Mouse (Mus musculus): Measurements from ENCODE around the gene Cdc7. TPM values are rescaled to one million over a fixed set of nuclear protein-coding genes. Genes with fewer than 3 reads are reported as not detected.

The Cdc7 gene
- polyA plus RNA-seq, 1 experiment from 2014 or later, result 49.7 TPM

DNA sequence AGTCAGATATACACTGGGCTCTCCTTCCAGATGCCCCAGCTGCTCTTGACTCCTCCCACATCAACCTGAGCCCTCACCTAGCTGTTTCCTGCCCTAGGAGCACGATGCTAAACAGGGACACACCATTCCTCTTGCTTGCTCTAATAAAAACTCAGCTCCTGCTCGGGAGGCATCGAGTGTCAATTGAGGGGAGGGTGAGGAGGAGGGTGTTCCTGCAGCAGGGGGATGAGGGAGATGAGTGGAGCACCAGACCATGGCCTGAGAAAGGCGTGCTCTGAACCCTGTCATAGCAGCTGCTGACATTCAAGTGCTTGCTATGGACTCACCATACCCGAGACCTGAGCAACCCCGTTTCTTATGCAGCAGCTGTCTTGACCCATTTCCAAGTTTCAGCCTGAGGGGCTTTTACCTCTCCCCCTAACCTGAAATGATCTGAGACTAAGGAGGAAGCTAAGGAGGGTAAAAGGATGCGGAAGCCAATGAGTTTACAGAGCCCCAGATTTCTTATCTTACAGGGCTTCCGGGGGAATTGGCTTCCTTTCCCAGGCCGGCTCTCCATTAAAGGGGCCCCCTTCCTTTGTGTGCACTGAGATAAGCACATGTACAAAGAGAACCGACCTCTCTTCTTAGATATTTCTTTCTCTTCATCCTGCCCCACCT, 51.4 kb downstream of the Cdc7 start:
- no peak overlapping the region for H3K27ac ChIP-seq (ENCODE audit: low read length)
- no peak overlapping the region for H3K4me2 ChIP-seq (ENCODE audit: low read length)
- H3K27me3 ChIP-seq (ENCODE audit: control insufficient read depth, insufficient read depth, low read depth, low read length), result no peaks in the 10 kb centered on the region
- no peak overlapping the region for H3K9ac ChIP-seq (ENCODE audit: low read depth, low read length)
- H3K4me3 ChIP-seq (ENCODE audit: low read depth, low read length), result no peak overlapping the region
- no peaks in the 10 kb centered on the region for H3K4me1 ChIP-seq (ENCODE audit: control insufficient read depth, insufficient read depth, low read length)
- no peaks in the 10 kb centered on the region for H3K36me3 ChIP-seq (ENCODE audit: control insufficient read depth, insufficient read depth, low read length)
- ATAC-seq, result no peak
- H3K9me3 ChIP-seq (replicated peaks; ENCODE audit: control insufficient read depth, low read length, poor library complexity, severe bottlenecking), result no peaks in the 10 kb centered on the region
- 29% methylated on average over 10 of the region's 10 CpGs for WGBS

DNA sequence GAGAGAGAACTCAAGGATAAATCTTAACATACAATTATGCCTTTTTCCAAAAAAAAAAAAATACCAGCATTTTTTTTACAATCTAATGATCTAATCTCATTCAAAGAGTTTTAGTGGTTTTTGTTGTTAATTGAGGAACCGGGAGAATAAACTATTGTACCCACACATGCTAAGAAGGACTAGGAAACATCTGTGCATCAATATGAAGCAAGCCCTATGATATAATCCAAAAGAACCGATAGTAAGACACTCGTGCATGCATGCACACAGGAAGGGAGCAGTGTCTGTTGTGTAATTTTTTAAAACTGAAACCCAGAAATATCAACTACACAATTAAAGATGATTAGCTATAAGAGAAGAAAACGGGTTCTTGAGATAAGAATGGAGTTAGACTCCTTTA, 52.4 kb downstream of the Cdc7 start:
- Histone ChIP-seq H3K4me3 (ENCODE audit: low read depth, low read length) (no peak overlapping the region), H3K9ac (ENCODE audit: low read depth, low read length) (no peak overlapping the region), H3K9me3 (replicated peaks; ENCODE audit: control insufficient read depth, low read length, poor library complexity, severe bottlenecking) (no peaks in the 10 kb centered on the region), H3K4me1 (ENCODE audit: control insufficient read depth, insufficient read depth, low read length) (no peaks in the 10 kb centered on the region), H3K27me3 (ENCODE audit: control insufficient read depth, insufficient read depth, low read depth, low read length) (no peaks in the 10 kb centered on the region), H3K27ac (ENCODE audit: low read length) (no peak overlapping the region), H3K36me3 (ENCODE audit: control insufficient read depth, insufficient read depth, low read length) (no peaks in the 10 kb centered on the region), H3K4me2 (ENCODE audit: low read length) (no peak overlapping the region)
- ATAC-seq, result no peak
- 83% methylated on average over 4 of the region's 4 CpGs for WGBS

DNA sequence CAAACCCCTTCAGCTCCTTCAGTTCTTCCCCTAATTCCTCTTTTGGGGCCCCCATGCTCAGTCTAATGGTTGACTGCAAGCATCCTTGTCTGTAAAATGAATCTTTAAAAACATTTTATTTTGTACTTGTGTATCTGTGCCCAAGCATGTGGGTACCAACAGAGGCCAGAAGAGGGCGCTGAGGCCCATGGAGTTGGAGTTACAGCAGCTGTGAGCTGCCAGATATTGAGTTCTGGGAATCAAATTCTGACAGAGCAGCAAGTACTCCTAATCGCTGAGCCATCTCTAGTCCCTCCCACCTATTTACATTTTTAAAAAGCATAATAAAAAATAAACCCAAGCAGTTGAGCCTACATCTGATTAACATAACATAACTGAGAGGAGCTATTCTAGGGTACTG, 53.4 kb downstream of the Cdc7 start:
- Histone ChIP-seq H3K4me2 (ENCODE audit: low read length) (no peak overlapping the region), H3K36me3 (ENCODE audit: control insufficient read depth, insufficient read depth, low read length) (no peaks in the 10 kb centered on the region), H3K27ac (ENCODE audit: low read length) (no peak overlapping the region), H3K27me3 (ENCODE audit: control insufficient read depth, insufficient read depth, low read depth, low read length) (no peaks in the 10 kb centered on the region), H3K9ac (ENCODE audit: low read depth, low read length) (no peak overlapping the region), H3K9me3 (replicated peaks; ENCODE audit: control insufficient read depth, low read length, poor library complexity, severe bottlenecking) (no peaks in the 10 kb centered on the region), H3K4me1 (ENCODE audit: control insufficient read depth, insufficient read depth, low read length) (no peaks in the 10 kb centered on the region), H3K4me3 (ENCODE audit: low read depth, low read length) (no peak overlapping the region)
- no peak for ATAC-seq
- 80% methylated on average over 2 of the region's 2 CpGs for WGBS

GRCm38 (mm10) chr5:107019057-107019456, 54.9 kb downstream of the Cdc7 start:
- ATAC-seq, result no peak
- H3K27me3 ChIP-seq (ENCODE audit: control insufficient read depth, insufficient read depth, low read depth, low read length), result no peaks in the 10 kb centered on the region
- H3K9ac ChIP-seq (ENCODE audit: low read depth, low read length), result no peak overlapping the region
- no peaks in the 10 kb centered on the region for H3K36me3 ChIP-seq (ENCODE audit: control insufficient read depth, insufficient read depth, low read length)
- H3K4me2 ChIP-seq (ENCODE audit: low read length), result no peak overlapping the region
- WGBS, result 87% methylated on average over 5 of the region's 5 CpGs
- H3K27ac ChIP-seq (ENCODE audit: low read length), result no peak overlapping the region
- no peaks in the 10 kb centered on the region for H3K9me3 ChIP-seq (replicated peaks; ENCODE audit: control insufficient read depth, low read length, poor library complexity, severe bottlenecking)
- no peaks in the 10 kb centered on the region for H3K4me1 ChIP-seq (ENCODE audit: control insufficient read depth, insufficient read depth, low read length)
- H3K4me3 ChIP-seq (ENCODE audit: low read depth, low read length), result no peak overlapping the region

DNA sequence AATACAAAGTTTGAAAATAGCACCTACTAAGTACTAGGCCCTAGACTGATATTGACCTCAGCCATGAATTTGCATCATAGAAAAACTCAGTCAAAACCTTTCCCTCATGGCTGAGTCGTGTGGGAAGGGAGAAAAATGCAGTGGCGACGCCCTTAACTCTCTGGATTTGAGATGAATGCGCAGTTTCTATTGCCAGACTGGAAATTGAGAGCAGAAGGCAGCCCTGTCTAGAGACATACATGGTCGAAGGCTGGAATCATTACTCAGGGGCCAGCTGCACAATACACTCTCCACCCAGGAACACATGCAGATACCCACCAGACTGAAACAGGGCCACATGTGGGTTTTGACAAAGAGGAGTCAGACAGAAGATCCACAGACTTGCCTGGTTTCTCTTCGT, 55.8 kb downstream of the Cdc7 start:
- H3K9ac ChIP-seq (ENCODE audit: low read depth, low read length), result no peak overlapping the region
- H3K9me3 ChIP-seq (replicated peaks; ENCODE audit: control insufficient read depth, low read length, poor library complexity, severe bottlenecking), result no peaks in the 10 kb centered on the region
- H3K4me3 ChIP-seq (ENCODE audit: low read depth, low read length), result no peak overlapping the region
- no peaks in the 10 kb centered on the region for H3K27me3 ChIP-seq (ENCODE audit: control insufficient read depth, insufficient read depth, low read depth, low read length)
- no peak for ATAC-seq
- no peaks in the 10 kb centered on the region for H3K36me3 ChIP-seq (ENCODE audit: control insufficient read depth, insufficient read depth, low read length)
- 85% methylated on average over 6 of the region's 6 CpGs for WGBS
- H3K4me1 ChIP-seq (ENCODE audit: control insufficient read depth, insufficient read depth, low read length), result no peaks in the 10 kb centered on the region
- H3K4me2 ChIP-seq (ENCODE audit: low read length), result no peak overlapping the region
- no peak overlapping the region for H3K27ac ChIP-seq (ENCODE audit: low read length)

GRCm38 (mm10) chr5:107020366-107020765, 56.2 kb downstream of the Cdc7 start:
- ATAC-seq, result no peak
- no peaks in the 10 kb centered on the region for H3K36me3 ChIP-seq (ENCODE audit: control insufficient read depth, insufficient read depth, low read length)
- no peaks in the 10 kb centered on the region for H3K4me1 ChIP-seq (ENCODE audit: control insufficient read depth, insufficient read depth, low read length)
- no peak overlapping the region for H3K4me3 ChIP-seq (ENCODE audit: low read depth, low read length)
- WGBS, result 61% methylated on average over 7 of the region's 7 CpGs
- no peaks in the 10 kb centered on the region for H3K9me3 ChIP-seq (replicated peaks; ENCODE audit: control insufficient read depth, low read length, poor library complexity, severe bottlenecking)
- H3K27ac ChIP-seq (ENCODE audit: low read length), result no peak overlapping the region
- no peak overlapping the region for H3K9ac ChIP-seq (ENCODE audit: low read depth, low read length)
- no peaks in the 10 kb centered on the region for H3K27me3 ChIP-seq (ENCODE audit: control insufficient read depth, insufficient read depth, low read depth, low read length)
- no peak overlapping the region for H3K4me2 ChIP-seq (ENCODE audit: low read length)

- Histone ChIP-seq H3K4me2 (ENCODE audit: low read length) (no peak overlapping the region), H3K4me3 (ENCODE audit: low read depth, low read length) (no peak overlapping the region), H3K9ac (ENCODE audit: low read depth, low read length) (no peak overlapping the region), H3K36me3 (ENCODE audit: control insufficient read depth, insufficient read depth, low read length) (no peaks in the 10 kb centered on the region), H3K9me3 (replicated peaks; ENCODE audit: control insufficient read depth, low read length, poor library complexity, severe bottlenecking) (no peaks in the 10 kb centered on the region), H3K27me3 (ENCODE audit: control insufficient read depth, insufficient read depth, low read depth, low read length) (no peaks in the 10 kb centered on the region), H3K27ac (ENCODE audit: low read length) (no peak overlapping the region), H3K4me1 (ENCODE audit: control insufficient read depth, insufficient read depth, low read length) (no peaks in the 10 kb centered on the region)
- WGBS, result 93% methylated on average over 14 of the region's 14 CpGs
- ATAC-seq, result no peak
These were observed 57.4 kb downstream of the Cdc7 start for GRCm38 (mm10) chr5:107021291-107022063.

DNA sequence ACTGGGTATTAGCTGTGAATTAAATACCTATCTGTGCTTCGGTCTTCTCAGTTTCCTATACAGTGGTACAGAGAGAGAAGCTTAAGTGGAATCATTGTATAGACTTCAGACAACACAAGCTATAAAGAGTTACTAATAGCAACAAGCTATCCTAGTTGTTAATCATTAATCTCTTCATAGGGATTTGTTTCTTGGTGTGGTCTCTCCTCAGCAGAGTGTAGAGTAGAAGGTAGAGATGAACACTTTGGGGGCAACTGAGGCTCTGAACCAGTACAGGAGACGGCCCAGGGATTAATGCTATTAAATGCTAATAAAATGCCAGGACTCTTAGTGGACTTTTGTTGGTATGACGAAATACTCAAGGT, 57.9 kb downstream of the Cdc7 start:
- H3K4me1 ChIP-seq (ENCODE audit: control insufficient read depth, insufficient read depth, low read length), result no peaks in the 10 kb centered on the region
- no peaks in the 10 kb centered on the region for H3K36me3 ChIP-seq (ENCODE audit: control insufficient read depth, insufficient read depth, low read length)
- no peak for ATAC-seq
- H3K9ac ChIP-seq (ENCODE audit: low read depth, low read length), result no peak overlapping the region
- no peak overlapping the region for H3K4me2 ChIP-seq (ENCODE audit: low read length)
- H3K4me3 ChIP-seq (ENCODE audit: low read depth, low read length), result no peak overlapping the region
- no peaks in the 10 kb centered on the region for H3K9me3 ChIP-seq (replicated peaks; ENCODE audit: control insufficient read depth, low read length, poor library complexity, severe bottlenecking)
- H3K27me3 ChIP-seq (ENCODE audit: control insufficient read depth, insufficient read depth, low read depth, low read length), result no peaks in the 10 kb centered on the region
- no peak overlapping the region for H3K27ac ChIP-seq (ENCODE audit: low read length)
- 93% methylated on average over 3 of the region's 3 CpGs for WGBS

DNA sequence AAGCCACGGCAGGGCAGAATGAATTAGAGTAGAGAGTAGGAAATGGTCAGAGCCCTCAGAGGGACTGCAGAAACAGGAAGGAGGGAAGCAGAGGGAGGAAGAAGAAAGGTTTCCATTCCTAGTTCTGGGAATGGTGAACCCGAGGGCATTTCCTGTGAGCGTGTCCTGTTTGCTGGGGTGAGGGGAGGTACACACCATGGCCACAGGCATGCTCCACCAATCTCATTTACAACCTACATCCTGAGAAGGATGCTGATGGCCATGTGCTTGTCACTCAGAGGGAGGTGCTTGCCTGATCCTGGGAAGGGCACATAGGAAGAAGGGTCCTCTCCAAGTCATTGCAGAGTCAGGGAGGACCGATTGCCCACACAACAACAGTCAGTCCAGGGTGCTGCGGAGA, 59.8 kb downstream of the Cdc7 start:
- 73% methylated on average over 5 of the region's 5 CpGs for WGBS
- Histone ChIP-seq H3K4me1 (ENCODE audit: control insufficient read depth, insufficient read depth, low read length) (no peaks in the 10 kb centered on the region), H3K9ac (ENCODE audit: low read depth, low read length) (no peak overlapping the region), H3K27me3 (ENCODE audit: control insufficient read depth, insufficient read depth, low read depth, low read length) (no peaks in the 10 kb centered on the region), H3K9me3 (replicated peaks; ENCODE audit: control insufficient read depth, low read length, poor library complexity, severe bottlenecking) (no peaks in the 10 kb centered on the region), H3K4me3 (ENCODE audit: low read depth, low read length) (no peak overlapping the region), H3K27ac (ENCODE audit: low read length) (no peak overlapping the region), H3K36me3 (ENCODE audit: control insufficient read depth, insufficient read depth, low read length) (no peaks in the 10 kb centered on the region), H3K4me2 (ENCODE audit: low read length) (no peak overlapping the region)
- no peak for ATAC-seq

Measured in midbrain, embryonic 16.5 days (tissue).